Mouse (Mus musculus) lung, postnatal 0 days (tissue): ENCODE results near the gene Ppil4.

Experiments
- CTCF ChIP-seq: IDR thresholded peaks from 2 replicates; pipeline ENCODE4 v1.5.1; 2016; ENCODE audit warnings: antibody characterized with exemption, mild to moderate bottlenecking
- EP300 ChIP-seq: IDR thresholded peaks from 2 replicates; pipeline ENCODE4 v1.6.1; 2016; ENCODE audit warnings: antibody characterized with exemption, mild to moderate bottlenecking, control low read depth

- TF ChIP-seq CTCF (no peak), EP300 (no peak)
Observed at GRCm38 (mm10) chr10:7801258-7801657, 8.6 kb downstream of the Ppil4 start.
